Comparison of ENCODE assay signal across 29 mouse cellular contexts in genomic region chr8:77742395-77742794, GRCm38 (mm10). TPM values are rescaled to one million over a fixed set of nuclear protein-coding genes. Genes with fewer than 3 reads are reported as not detected.
DNase-seq lines count a peak whose midpoint lies in the region; ATAC-seq lines count a peak whose summit lies in the region.
"Had no signal": no experiment of that assay in that cellular context is flagged by ENCODE, and none has a peak within 500 bp of the region (broad histone marks: within the 10 kb centered on the region; RNA-seq: fewer than 3 reads in every experiment).

No protein-coding gene starts in this region.

- DNase-seq in heart, adult 11 months = peak; percentile 45
- no peak for DNase-seq in lung, postnatal 10 days
- DNase-seq in neural tube, embryonic 11.5 days (ENCODE audit: low spot score) = peak; percentile 13
- DNase-seq: adrenal gland, adult 8-10 months; adrenal gland, postnatal 25 days; cerebellum, adult 11-12 months; cerebellum, adult 8-10 months; cerebellum, postnatal 10 days; cerebellum, postnatal 36 days; embryo, embryonic 11 days; gastrocnemius, postnatal 10 days; gastrocnemius, postnatal 36 days; heart, adult 18-20 months; heart, postnatal 10 days; heart, postnatal 36 days had no signal

- no peak overlapping the region for H3K9ac ChIP-seq in heart, embryonic 12.5 days
- no peak overlapping the region for H3K9ac ChIP-seq in lung, embryonic 15.5 days
- no peak overlapping the region for H3K9ac ChIP-seq in neural tube, embryonic 11.5 days (ENCODE audit: low read length)
- H3K9ac ChIP-seq in neural tube, embryonic 15.5 days (replicated peaks) = no peak overlapping the region
- H3K9ac ChIP-seq: embryonic facial prominence, embryonic 13.5 days; forebrain, embryonic 12.5 days; forebrain, embryonic 15.5 days; heart, embryonic 15.5 days; hindbrain, embryonic 13.5 days had no signal

- H3K4me1 ChIP-seq in heart, embryonic 12.5 days (replicated peaks) = no peaks in the 10 kb centered on the region; the same call in none of the 2 replicates
- peaks cover 7% of the 10 kb centered on the region; the same call in 1 of the 2 replicates for H3K4me1 ChIP-seq in lung, embryonic 15.5 days
- no peaks in the 10 kb centered on the region for H3K4me1 ChIP-seq in neural tube, embryonic 11.5 days (ENCODE audit: control insufficient read depth, insufficient read depth, low read length)
- H3K4me1 ChIP-seq in neural tube, embryonic 15.5 days = no peaks in the 10 kb centered on the region
- H3K4me1 ChIP-seq: forebrain, embryonic 12.5 days; forebrain, embryonic 15.5 days; hindbrain, embryonic 13.5 days had no signal

- 30% methylated on average over 3 of the region's 3 CpGs for WGBS in heart, embryonic 12.5 days
- WGBS in lung, embryonic 15.5 days = 13% methylated on average over 2 of the region's 3 CpGs
- 57% methylated on average over 3 of the region's 3 CpGs for WGBS in neural tube, embryonic 11.5 days
- WGBS in neural tube, embryonic 15.5 days = 52% methylated on average over 3 of the region's 3 CpGs

- no peaks in the 10 kb centered on the region for H3K27me3 ChIP-seq in heart, embryonic 12.5 days (replicated peaks)
- H3K27me3 ChIP-seq in lung, embryonic 15.5 days = no peaks in the 10 kb centered on the region
- H3K27me3 ChIP-seq in neural tube, embryonic 11.5 days (ENCODE audit: control insufficient read depth, insufficient read depth, low read length) = no peaks in the 10 kb centered on the region
- H3K27me3 ChIP-seq in neural tube, embryonic 15.5 days (replicated peaks) = no peaks in the 10 kb centered on the region
- H3K27me3 ChIP-seq: embryonic facial prominence, embryonic 13.5 days; forebrain, embryonic 12.5 days; forebrain, embryonic 15.5 days; heart, embryonic 15.5 days; hindbrain, embryonic 13.5 days had no signal

- H3K9me3 ChIP-seq in heart, embryonic 12.5 days (replicated peaks) = no peaks in the 10 kb centered on the region
- H3K9me3 ChIP-seq in lung, embryonic 15.5 days = no peaks in the 10 kb centered on the region
- H3K9me3 ChIP-seq in neural tube, embryonic 11.5 days (ENCODE audit: control insufficient read depth, low read length) = no peaks in the 10 kb centered on the region
- no peaks in the 10 kb centered on the region for H3K9me3 ChIP-seq in neural tube, embryonic 15.5 days (replicated peaks)
- H3K9me3 ChIP-seq: embryonic facial prominence, embryonic 10.5 days; embryonic facial prominence, embryonic 13.5 days; forebrain, embryonic 12.5 days; forebrain, embryonic 15.5 days; heart, embryonic 15.5 days; hindbrain, embryonic 10.5 days; hindbrain, embryonic 13.5 days had no signal

- no peak overlapping the region for H3K27ac ChIP-seq in heart, embryonic 12.5 days (ENCODE audit: poor library complexity, severe bottlenecking)
- 0 out of 2 replicates have a peak overlapping the region, but pooled peaks have one; percentile 43 for H3K27ac ChIP-seq in lung, embryonic 15.5 days
- H3K27ac ChIP-seq in neural tube, embryonic 11.5 days (ENCODE audit: low read depth, low read length) = no peak overlapping the region
- H3K27ac ChIP-seq in neural tube, embryonic 15.5 days (replicated peaks) = no peak overlapping the region
- H3K27ac ChIP-seq: embryonic facial prominence, embryonic 10.5 days; embryonic facial prominence, embryonic 13.5 days; forebrain, embryonic 12.5 days; forebrain, embryonic 15.5 days; heart, embryonic 15.5 days; hindbrain, embryonic 10.5 days; hindbrain, embryonic 13.5 days had no signal

- H3K36me3 ChIP-seq in heart, embryonic 12.5 days = no peaks in the 10 kb centered on the region
- no peaks in the 10 kb centered on the region for H3K36me3 ChIP-seq in lung, embryonic 15.5 days
- no peaks in the 10 kb centered on the region for H3K36me3 ChIP-seq in neural tube, embryonic 11.5 days (ENCODE audit: control insufficient read depth, insufficient read depth, low read length)
- no peaks in the 10 kb centered on the region for H3K36me3 ChIP-seq in neural tube, embryonic 15.5 days
- H3K36me3 ChIP-seq: embryonic facial prominence, embryonic 10.5 days; embryonic facial prominence, embryonic 13.5 days; forebrain, embryonic 12.5 days; forebrain, embryonic 15.5 days; heart, embryonic 15.5 days; hindbrain, embryonic 10.5 days; hindbrain, embryonic 13.5 days had no signal

- H3K4me2 ChIP-seq in heart, embryonic 12.5 days = no peak overlapping the region
- no peak overlapping the region for H3K4me2 ChIP-seq in lung, embryonic 15.5 days
- no peak overlapping the region for H3K4me2 ChIP-seq in neural tube, embryonic 11.5 days (ENCODE audit: low read depth)
- H3K4me2 ChIP-seq in neural tube, embryonic 15.5 days = no peak overlapping the region
- H3K4me2 ChIP-seq: embryonic facial prominence, embryonic 13.5 days; forebrain, embryonic 12.5 days; forebrain, embryonic 15.5 days; heart, embryonic 11.5 days; heart, embryonic 15.5 days; hindbrain, embryonic 13.5 days had no signal

- ATAC-seq in heart, embryonic 12.5 days (ENCODE audit: insufficient number of reproducible peaks, low FRiP score) = no peak
- peak; percentile 49; the same call in 1 of the 2 replicates for ATAC-seq in lung, embryonic 15.5 days (ENCODE audit: borderline replicate concordance, extremely low read depth, low FRiP score, low TSS enrichment)
- ATAC-seq in neural tube, embryonic 11.5 days (ENCODE audit: insufficient read depth, low FRiP score, low TSS enrichment) = no peak
- no peak for ATAC-seq in neural tube, embryonic 15.5 days (ENCODE audit: low FRiP score)
- ATAC-seq: activated CD4-positive, CD25-positive, alpha-beta regulatory T cell, adult 4 months; forebrain, embryonic 15.5 days; hindbrain, embryonic 16.5 days had no signal

- no peak overlapping the region for H3K4me3 ChIP-seq in heart, embryonic 12.5 days
- no peak overlapping the region for H3K4me3 ChIP-seq in lung, embryonic 15.5 days
- H3K4me3 ChIP-seq in neural tube, embryonic 11.5 days (ENCODE audit: low read depth, low read length) = no peak overlapping the region
- no peak overlapping the region for H3K4me3 ChIP-seq in neural tube, embryonic 15.5 days (replicated peaks)
- H3K4me3 ChIP-seq: embryonic facial prominence, embryonic 10.5 days; embryonic facial prominence, embryonic 13.5 days; erythroblast, embryonic 14.5 days; forebrain, embryonic 12.5 days; forebrain, embryonic 15.5 days; heart, embryonic 15.5 days; hindbrain, embryonic 10.5 days; hindbrain, embryonic 13.5 days had no signal

RNA-seq across cellular contexts. Expression of gene Ednra, which starts 18.1 kb away (rescaled TPM):
- polyA plus RNA-seq in heart, embryonic 12.5 days (2016; fragmentation: Nextera tagmentation; extraction: Ambion mirVana) = 42.0 and 45.6 TPM in 2 replicates
- 109 and 116 TPM in 2 replicates for polyA plus RNA-seq in lung, embryonic 15.5 days (2015; fragmentation: Nextera tagmentation; extraction: Ambion mirVana)
- 20.0 and 32.0 TPM in 2 replicates for polyA plus RNA-seq in neural tube, embryonic 11.5 days (2014; fragmentation: Nextera tagmentation; extraction: Ambion mirVana)
- 7.7 and 10.0 TPM in 2 replicates for polyA plus RNA-seq in neural tube, embryonic 15.5 days (2015; fragmentation: Nextera tagmentation; extraction: Ambion mirVana)
- polyA plus RNA-seq: activated CD4-positive, CD25-positive, alpha-beta regulatory T cell, adult 4 months; erythroblast, embryonic 14.5 days had no signal
